Mouse (Mus musculus) ES-E14 (cell line): ENCODE results near the gene Ostn. TPM values are rescaled to one million over a fixed set of nuclear protein-coding genes. Genes with fewer than 3 reads are reported as not detected.

Experiments used
- DNase-seq: peaks from one replicate; pipeline ENCODE4 v3.0.0-alpha.2; 2013; ENCODE audit warnings: low read depth, low spot score
- H3K27ac ChIP-seq: 2 replicates; pipeline ENCODE4 v1.5.1; 2012; ENCODE audit warnings: low read depth, mild to moderate bottlenecking, low read length, moderate library complexity, mixed read lengths; ENCODE audit not compliant: poor library complexity, insufficient read depth, severe bottlenecking
- H3K36me3 ChIP-seq: 2 replicates; pipeline ENCODE4 v1.6.1; 2012; ENCODE audit warnings: mild to moderate bottlenecking, low read length, moderate library complexity, mixed read lengths; ENCODE audit not compliant: control insufficient read depth, poor library complexity, insufficient read depth, severe bottlenecking
- H3K4me1 ChIP-seq, 2 experiments: fragments of 150-350 bp in 1 of 2; sonication (generic) in 1 of 2; 2 replicates each; pipeline ENCODE4 v1.6.1; 2012; ENCODE audit warnings: low read length in 2 of 2, mild to moderate bottlenecking in 1 of 2, mixed read lengths in 1 of 2; ENCODE audit not compliant: control insufficient read depth in 2 of 2, insufficient read depth in 2 of 2, poor library complexity in 1 of 2
- H3K4me3 ChIP-seq, 2 experiments: fragments of 150-350 bp in 1 of 2; sonication (generic) in 1 of 2; 2 replicates each; pipeline ENCODE4 v1.5.1; 2012; ENCODE audit warnings: low read length in 2 of 2, low read depth in 1 of 2, mild to moderate bottlenecking in 1 of 2, mixed read lengths in 1 of 2; ENCODE audit not compliant: insufficient read depth in 1 of 2, poor library complexity in 1 of 2, severe bottlenecking in 1 of 2
- H3K9ac ChIP-seq: 2 replicates; pipeline ENCODE4 v1.6.1; 2012; ENCODE audit warnings: low read depth, mild to moderate bottlenecking, low read length, mixed read lengths; ENCODE audit not compliant: poor library complexity, insufficient read depth, severe bottlenecking
- H3K9me3 ChIP-seq: fragments of 150-350 bp; sonication (generic); 2 replicates; pipeline ENCODE4 v1.6.1; 2012; ENCODE audit warnings: low read depth, mild to moderate bottlenecking, low read length; ENCODE audit not compliant: control insufficient read depth, insufficient read depth
- CHD2 ChIP-seq: IDR thresholded peaks from 2 replicates; pipeline ENCODE4 v1.6.1; 2014; ENCODE audit warnings: mild to moderate bottlenecking, low read depth, low read length, inconsistent platforms
- HCFC1 ChIP-seq: IDR thresholded peaks from 2 replicates; pipeline ENCODE4 v1.6.1; 2012; ENCODE audit warnings: low read length, inconsistent platforms, borderline replicate concordance; ENCODE audit not compliant: insufficient read depth
- MAFK ChIP-seq: IDR thresholded peaks from 2 replicates; pipeline ENCODE4 v1.6.1; 2014; ENCODE audit warnings: mild to moderate bottlenecking, low read depth, low read length, inconsistent platforms; ENCODE audit not compliant: insufficient read depth
- ZC3H11A ChIP-seq: IDR thresholded peaks from 2 replicates; pipeline ENCODE4 v1.6.1; 2012; ENCODE audit warnings: low read depth, mild to moderate bottlenecking, inconsistent platforms, low read length, borderline replicate concordance
- ZNF384 ChIP-seq: IDR thresholded peaks from 2 replicates; pipeline ENCODE4 v1.6.1; 2012; ENCODE audit warnings: low read depth, low read length, inconsistent platforms
- in situ Hi-C, 2 experiments: fragments of 600-800 bp; cut with MboI; formaldehyde crosslinking; loops; one replicate each; pipeline ENCODE4 v1.15.1; 2025; ENCODE audit warnings: low sequenced_read_pairs in 2 of 2, inconsistent platforms in 1 of 2; ENCODE audit not compliant: unreplicated experiment in 2 of 2
- total RNA-seq: library from RNA; depleted of rRNA; stranded (reverse); fragments of 300-350 nt; gene quantifications from 2 replicates; pipeline ENCODE4 v1.2.3, GENCODE M21; 2012

The Ostn gene
- total RNA-seq, 1 experiment = not detected

GRCm38 (mm10) chr16:27384893-27385603 is 77.8 kb downstream of the Ostn start:
- no peak for DNase-seq
- no peaks in the 10 kb centered on the region for H3K9me3 ChIP-seq
- no peak overlapping the region for H3K27ac ChIP-seq
- no peaks in the 10 kb centered on the region for H3K36me3 ChIP-seq
- H3K4me1 ChIP-seq = no peaks in the 10 kb centered on the region
- in situ Hi-C loops = no loop called here
- H3K4me3 ChIP-seq = no peak overlapping the region
- H3K9ac ChIP-seq = no peak overlapping the region
- no peak for TF ChIP-seq ZC3H11A
- TF ChIP-seq CHD2 = no peak
- TF ChIP-seq ZNF384 = no peak
- TF ChIP-seq MAFK = no peak
- TF ChIP-seq HCFC1 = no peak

DNA sequence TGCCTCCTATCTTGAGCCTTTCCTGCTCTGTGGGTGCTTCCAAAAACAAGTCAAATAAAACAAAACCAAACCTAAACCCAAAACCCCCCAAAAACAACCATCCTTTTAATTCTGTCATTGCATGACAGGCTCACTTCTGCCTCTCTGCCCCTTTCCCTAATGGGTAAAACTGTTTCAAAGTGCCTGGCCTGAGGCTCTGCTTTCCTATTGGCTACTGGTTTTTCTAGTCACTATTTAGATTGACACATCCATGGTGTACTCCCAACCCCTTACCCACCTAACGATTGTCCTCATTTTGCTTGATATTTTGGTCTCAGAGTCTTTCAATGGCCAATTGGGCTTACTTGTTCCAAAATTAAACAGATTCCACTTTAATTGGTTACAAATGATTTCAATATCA is 78.4 kb downstream of the Ostn start:
- no peak for TF ChIP-seq ZC3H11A
- TF ChIP-seq HCFC1 = no peak
- TF ChIP-seq CHD2 = no peak
- no peak for TF ChIP-seq ZNF384
- no peak for TF ChIP-seq MAFK
- no peak for DNase-seq
- in situ Hi-C loops = no loop called here
- Histone ChIP-seq H3K27ac (no peak overlapping the region), H3K4me1 (no peaks in the 10 kb centered on the region), H3K36me3 (no peaks in the 10 kb centered on the region), H3K9me3 (no peaks in the 10 kb centered on the region), H3K4me3 (no peak overlapping the region), H3K9ac (no peak overlapping the region)

- DNase-seq = no peak
- H3K36me3 ChIP-seq = no peaks in the 10 kb centered on the region
- no peak for TF ChIP-seq ZNF384
- no peak for TF ChIP-seq CHD2
- no peak for TF ChIP-seq ZC3H11A
- no peak for TF ChIP-seq HCFC1
- no peak for TF ChIP-seq MAFK
- H3K4me1 ChIP-seq = no peaks in the 10 kb centered on the region
- no peak overlapping the region for H3K27ac ChIP-seq
- H3K9me3 ChIP-seq = no peaks in the 10 kb centered on the region
- H3K9ac ChIP-seq = no peak overlapping the region
- H3K4me3 ChIP-seq = no peak overlapping the region
- in situ Hi-C loops = no loop called here
Measured at GRCm38 (mm10) chr16:27386850-27387407, 79.6 kb downstream of the Ostn start.

- TF ChIP-seq HCFC1 = no peak
- no peak for TF ChIP-seq ZNF384
- no peaks in the 10 kb centered on the region for H3K4me1 ChIP-seq
- no peak for DNase-seq
- in situ Hi-C loops = no loop called here
- H3K9ac ChIP-seq = no peak overlapping the region
- H3K36me3 ChIP-seq = no peaks in the 10 kb centered on the region
- H3K9me3 ChIP-seq = no peaks in the 10 kb centered on the region
- peak overlapping the region in 1 of 2 experiments; percentile 76; a peak in 2 of 4 replicates for H3K4me3 ChIP-seq
- no peak overlapping the region for H3K27ac ChIP-seq
Measured at GRCm38 (mm10) chr16:27387634-27388611, 80.6 kb downstream of the Ostn start.
